24 mouse cellular contexts compared by ENCODE assay signal in the genomic region with DNA sequence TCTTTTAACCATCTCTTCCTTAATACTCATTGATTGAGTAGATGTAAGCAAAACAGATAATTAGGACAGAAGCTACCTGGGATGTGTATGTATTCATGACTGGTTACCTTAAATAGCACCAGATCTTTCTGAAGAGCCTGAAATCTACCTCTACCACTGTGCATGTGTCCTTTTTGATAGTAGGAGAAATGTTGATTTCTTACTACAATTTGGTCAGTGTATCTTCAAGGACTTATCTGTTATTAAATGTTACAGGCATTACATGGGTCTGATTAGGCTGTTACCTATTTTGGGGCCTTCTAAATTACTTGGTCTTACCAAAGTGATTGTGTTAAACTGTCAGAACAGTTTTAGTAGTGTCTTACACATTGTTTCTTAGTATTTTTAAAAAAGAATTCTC. TPM values are rescaled to one million over a fixed set of nuclear protein-coding genes. Genes with fewer than 3 reads are reported as not detected.
DNase-seq lines count a peak whose midpoint lies in the region; ATAC-seq and TF ChIP-seq lines count a peak whose summit lies in the region.
"Had no signal": no experiment of that assay in that cellular context is flagged by ENCODE, and none has a peak within 500 bp of the region (broad histone marks: within the 10 kb centered on the region; RNA-seq: fewer than 3 reads in every experiment).

No protein-coding gene starts in this region.

- H3K36me3 ChIP-seq in liver, embryonic 12.5 days, result no peaks in the 10 kb centered on the region
- H3K36me3 ChIP-seq in liver, postnatal 0 days (replicated peaks; ENCODE audit: insufficient read depth, low read length), result no peaks in the 10 kb centered on the region
- H3K36me3 ChIP-seq: embryonic facial prominence, embryonic 12.5 days; forebrain, embryonic 15.5 days had no signal

- TF ChIP-seq EP300 in liver, postnatal 0 days (IDR thresholded peaks at IDR 0.05; ENCODE audit: low read depth), result no peak

- H3K27ac ChIP-seq in liver, embryonic 12.5 days, result no peak overlapping the region
- H3K27ac ChIP-seq in liver, postnatal 0 days (ENCODE audit: low read depth), result no peak overlapping the region
- H3K27ac ChIP-seq: embryonic facial prominence, embryonic 10.5 days; embryonic facial prominence, embryonic 12.5 days; forebrain, embryonic 13.5 days; forebrain, embryonic 15.5 days had no signal

- H3K9me3 ChIP-seq in liver, embryonic 12.5 days (replicated peaks), result no peaks in the 10 kb centered on the region
- no peaks in the 10 kb centered on the region for H3K9me3 ChIP-seq in liver, postnatal 0 days (ENCODE audit: low read length)
- H3K9me3 ChIP-seq: embryonic facial prominence, embryonic 10.5 days; embryonic facial prominence, embryonic 12.5 days; forebrain, embryonic 13.5 days; forebrain, embryonic 15.5 days had no signal

- no peak for DNase-seq in liver, postnatal 0 days
- DNase-seq in c-Kit-positive CD71-positive TER-119-negative erythroid progenitor cells, embryonic 14.5 days (ENCODE audit: low read depth), result peak; percentile 14
- no peak for DNase-seq in heart, postnatal 36 days
- no peak for DNase-seq in right cerebral cortex, adult 18-20 months
- DNase-seq in embryo, embryonic 9.5 days (ENCODE audit: extremely low spot score), result no peak
- DNase-seq: adrenal gland, adult 8-10 months; adrenal gland, postnatal 14 days; adrenal gland, postnatal 36 days; cerebellum, adult 11 months; cerebellum, adult 18-20 months; cerebellum, adult 8-10 months; cerebellum, adult 9-11 months; cerebellum, postnatal 14 days; cerebellum, postnatal 36 days; embryo, embryonic 11 days; forebrain, postnatal 0 days had no signal

- no peak overlapping the region for H3K4me2 ChIP-seq in liver, embryonic 12.5 days
- H3K4me2 ChIP-seq in liver, postnatal 0 days (ENCODE audit: low read depth, low read length), result no peak overlapping the region
- H3K4me2 ChIP-seq: embryonic facial prominence, embryonic 12.5 days; forebrain, embryonic 13.5 days; forebrain, embryonic 15.5 days had no signal

- no peak for TF ChIP-seq CTCF in liver, postnatal 0 days (IDR thresholded peaks at IDR 0.05; ENCODE audit: low read depth)

- H3K4me1 ChIP-seq in liver, embryonic 12.5 days, result peaks cover 20% of the 10 kb centered on the region
- H3K4me1 ChIP-seq in liver, postnatal 0 days (ENCODE audit: insufficient read depth), result no peaks in the 10 kb centered on the region
- H3K4me1 ChIP-seq: embryonic facial prominence, embryonic 10.5 days; embryonic facial prominence, embryonic 12.5 days; forebrain, embryonic 13.5 days; forebrain, embryonic 15.5 days had no signal

- ATAC-seq in liver, embryonic 12.5 days, result peak; percentile 51
- no peak for ATAC-seq in liver, postnatal 0 days
- ATAC-seq in megakaryocyte progenitor cell, adult 5-6 weeks (replicated peaks; ENCODE audit: poor library complexity), result 0 out of 2 replicates have a peak, but pooled peaks have one; percentile 23
- ATAC-seq: activated CD4-positive, CD25-positive, alpha-beta regulatory T cell, adult 4 months; forebrain, embryonic 13.5 days; forebrain, embryonic 15.5 days; forebrain, postnatal 0 days; Patski had no signal

- intact Hi-C loops in heart, postnatal 36 days (cut with DNase I), result no loop called here

- no peak overlapping the region for H3K4me3 ChIP-seq in liver, embryonic 12.5 days
- H3K4me3 ChIP-seq in liver, postnatal 0 days (ENCODE audit: low read depth, low read length), result no peak overlapping the region
- H3K4me3 ChIP-seq: embryonic facial prominence, embryonic 10.5 days; embryonic facial prominence, embryonic 12.5 days; forebrain, embryonic 13.5 days; forebrain, embryonic 15.5 days had no signal

- no peaks in the 10 kb centered on the region for H3K27me3 ChIP-seq in liver, embryonic 12.5 days (replicated peaks)
- no peaks in the 10 kb centered on the region for H3K27me3 ChIP-seq in liver, postnatal 0 days (ENCODE audit: insufficient read depth, low read length)
- H3K27me3 ChIP-seq: embryonic facial prominence, embryonic 12.5 days; forebrain, embryonic 13.5 days; forebrain, embryonic 15.5 days had no signal

- no peak overlapping the region for H3K9ac ChIP-seq in liver, embryonic 12.5 days
- H3K9ac ChIP-seq in liver, postnatal 0 days (replicated peaks), result no peak overlapping the region
- H3K9ac ChIP-seq: embryonic facial prominence, embryonic 12.5 days; forebrain, embryonic 13.5 days; forebrain, embryonic 15.5 days; forebrain, postnatal 0 days had no signal

RNA-seq across cellular contexts. Expression of a gene that starts 32.4 kb away (rescaled TPM):
- polyA plus RNA-seq in liver, embryonic 12.5 days (2016; fragmentation: Nextera tagmentation; extraction: Ambion mirVana), result 25.7 and 26.0 TPM in 2 replicates
- 6.5 and 11.1 TPM in 2 replicates for polyA plus RNA-seq in liver, postnatal 0 days (2015; fragmentation: Nextera tagmentation; extraction: Ambion mirVana)
- 158 and 213 TPM in 2 replicates for total RNA-seq in megakaryocyte progenitor cell, adult 5-6 weeks (2015)
- 89.5 and 118 TPM in 2 replicates for total RNA-seq in megakaryocyte progenitor cell, adult 5-6 weeks (2017)
- 100 to 1,000 TPM; 160 to 170 TPM for total RNA-seq in heart, postnatal 36 days (2021)
